Mouse (Mus musculus) G1E (cell line): ENCODE results near the gene Vsir. TPM values are rescaled to one million over a fixed set of nuclear protein-coding genes. Genes with fewer than 3 reads are reported as not detected.

Experiments
- ATAC-seq: 2 replicates; pipeline ENCODE4 v1.8.0; 2016; ENCODE audit warnings: mild to moderate bottlenecking; ENCODE audit not compliant: insufficient number of reproducible peaks, poor library complexity, low FRiP score, severe bottlenecking; ENCODE audit errors: extremely low read depth
- DNase-seq: peaks from one replicate; pipeline ENCODE4 v3.0.0; 2012; ENCODE audit warnings: low spot score
- H3K27me3 ChIP-seq: 2 replicates; pipeline ENCODE4 v1.6.1; 2012; ENCODE audit warnings: mild to moderate bottlenecking, low read length, inconsistent platforms; ENCODE audit not compliant: insufficient read depth
- H3K36me3 ChIP-seq: replicated peaks from 2 replicates; pipeline ENCODE3; 2012; ENCODE audit warnings: mild to moderate bottlenecking, inconsistent platforms
- H3K4me1 ChIP-seq: 2 replicates; pipeline ENCODE4 v1.6.1; 2012; ENCODE audit warnings: low read depth, low read length, inconsistent platforms, mixed read lengths; ENCODE audit not compliant: insufficient read depth
- H3K4me3 ChIP-seq: 2 replicates; pipeline ENCODE4 v1.5.1; 2012; ENCODE audit warnings: low read depth, mild to moderate bottlenecking, inconsistent platforms, low read length, moderate library complexity, mixed read lengths
- H3K9me3 ChIP-seq: replicated peaks from 2 replicates; pipeline ENCODE4 v1.6.1; 2012; ENCODE audit warnings: inconsistent platforms
- CTCF ChIP-seq: IDR thresholded peaks from 2 replicates; pipeline ENCODE4 v1.5.1; 2012; ENCODE audit warnings: low read depth, low read length, inconsistent platforms, mixed read lengths
- GATA1 ChIP-seq: IDR thresholded peaks from 2 replicates; pipeline ENCODE4 v1.6.1; 2012; ENCODE audit warnings: borderline replicate concordance, low read length, inconsistent platforms, mixed read lengths
- GATA2 ChIP-seq: IDR thresholded peaks from 2 replicates; pipeline ENCODE4 v1.6.1; 2012; ENCODE audit warnings: low read depth, low read length, inconsistent platforms, borderline replicate concordance
- POLR2AphosphoS5 ChIP-seq: IDR thresholded peaks from 2 replicates; pipeline ENCODE4 v1.6.1; 2012; ENCODE audit warnings: low read depth, low read length, inconsistent platforms; ENCODE audit not compliant: insufficient replicate concordance
- TAL1 ChIP-seq: conservative IDR thresholded peaks from 2 replicates; pipeline ENCODE4 v1.6.1; 2012; ENCODE audit warnings: low read depth, low read length, inconsistent platforms, mixed read lengths
- polyA plus RNA-seq: library from polyadenylated mRNA; stranded (reverse); fragments of >175 nt; gene quantifications from 2 replicates; pipeline ENCODE4 v1.2.3, GENCODE M21; 2012
- total RNA-seq, 2 experiments: library from RNA; stranded (forward) in 1 of 2; stranded (reverse) in 1 of 2; fragments of 200-1000 nt in 1 of 2; fragments of >200 nt in 1 of 2; fragmentation: Nextera tagmentation in 1 of 2; gene quantifications; 2 replicates each; pipeline ENCODE4 v1.2.3; 2014 to 2017

The Vsir gene
- total and polyA plus RNA-seq, 3 experiments = 0.02 to 3.9 (median 0.11) TPM

GRCm38 (mm10) chr10:60376704-60377103 lies 30.1 kb downstream of the Vsir start:
- Histone ChIP-seq H3K4me3 (no peak overlapping the region), H3K4me1 (no peaks in the 10 kb centered on the region), H3K27me3 (no peaks in the 10 kb centered on the region), H3K36me3 (no peaks in the 10 kb centered on the region), H3K9me3 (peaks cover 6% of the 10 kb centered on the region; the same call in 1 of the 2 replicates)
- no peak for TF ChIP-seq TAL1
- TF ChIP-seq GATA1 = no peak
- TF ChIP-seq CTCF = no peak
- TF ChIP-seq GATA2 = no peak
- no peak for TF ChIP-seq POLR2AphosphoS5
- DNase-seq (no peak), ATAC-seq (no peak)

- no peaks in the 10 kb centered on the region for H3K4me1 ChIP-seq
- TF ChIP-seq GATA2 = no peak
- TF ChIP-seq GATA1 = no peak
- no peak for TF ChIP-seq TAL1
- ATAC-seq = no peak
- H3K27me3 ChIP-seq = no peaks in the 10 kb centered on the region
- DNase-seq = no peak
- H3K36me3 ChIP-seq = no peaks in the 10 kb centered on the region
- no peak overlapping the region for H3K4me3 ChIP-seq
- peaks cover 8% of the 10 kb centered on the region; the same call in 1 of the 2 replicates for H3K9me3 ChIP-seq
Measured at GRCm38 (mm10) chr10:60379419-60379957, 32.8 kb downstream of the Vsir start.

DNA sequence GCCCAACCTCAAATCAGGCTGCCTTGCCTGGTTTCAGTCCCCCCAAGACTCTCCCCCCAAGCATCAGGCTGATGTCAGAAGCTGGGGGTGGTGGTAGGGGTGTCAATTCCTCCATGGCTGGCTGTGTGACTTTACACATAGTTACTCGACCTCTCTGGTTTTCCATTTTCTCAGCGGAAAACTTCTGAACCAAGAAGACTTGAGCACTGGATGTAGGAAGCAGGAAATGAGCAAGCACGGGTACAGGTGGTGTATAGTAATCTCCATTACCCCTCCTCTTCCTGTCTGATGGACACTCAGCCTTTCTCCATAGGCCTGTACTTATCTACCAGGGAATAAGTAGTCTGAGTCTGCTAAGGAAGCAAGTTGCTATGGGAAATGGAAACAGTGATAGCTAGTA lies 33.6 kb downstream of the Vsir start:
- Histone ChIP-seq H3K4me1 (no peaks in the 10 kb centered on the region), H3K36me3 (no peaks in the 10 kb centered on the region), H3K27me3 (no peaks in the 10 kb centered on the region), H3K4me3 (no peak overlapping the region), H3K9me3 (peaks cover 8% of the 10 kb centered on the region; the same call in 1 of the 2 replicates)
- DNase-seq = no peak
- no peak for ATAC-seq
- TF ChIP-seq TAL1 = no peak
- no peak for TF ChIP-seq GATA2
- TF ChIP-seq GATA1 = no peak
- no peak for TF ChIP-seq CTCF
- no peak for TF ChIP-seq POLR2AphosphoS5

GRCm38 (mm10) chr10:60381142-60381925 lies 34.7 kb downstream of the Vsir start:
- TF ChIP-seq TAL1 = no peak
- no peak for TF ChIP-seq GATA2
- TF ChIP-seq POLR2AphosphoS5 = no peak
- TF ChIP-seq GATA1 = no peak
- TF ChIP-seq CTCF = no peak
- Histone ChIP-seq H3K4me1 (no peaks in the 10 kb centered on the region), H3K4me3 (no peak overlapping the region), H3K36me3 (no peaks in the 10 kb centered on the region), H3K9me3 (peaks cover 5% of the 10 kb centered on the region; the same call in 1 of the 2 replicates), H3K27me3 (no peaks in the 10 kb centered on the region)
- ATAC-seq (no peak), DNase-seq (no peak)

DNA sequence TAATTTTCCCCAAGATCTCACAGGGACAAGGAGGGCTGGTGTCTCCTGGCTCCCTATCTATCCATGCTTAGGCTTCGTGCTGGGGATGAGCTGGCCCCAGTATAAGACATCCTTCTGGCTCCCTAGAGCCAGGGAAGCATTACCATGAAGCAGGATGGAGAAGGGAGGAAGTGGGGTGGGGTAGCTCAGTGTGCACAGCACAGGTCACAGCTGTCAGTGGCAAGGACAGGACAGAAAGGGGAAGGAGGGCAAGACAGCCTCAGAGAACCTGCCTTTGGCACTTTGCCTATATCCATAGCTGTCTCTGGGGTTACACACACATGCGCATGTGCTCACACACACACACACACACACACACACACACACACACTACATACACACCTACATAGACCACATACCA lies 41.7 kb downstream of the Vsir start:
- ATAC-seq (no peak), DNase-seq (no peak)
- Histone ChIP-seq H3K4me1 (no peaks in the 10 kb centered on the region), H3K9me3 (peaks cover 8% of the 10 kb centered on the region; the same call in 1 of the 2 replicates), H3K36me3 (no peaks in the 10 kb centered on the region), H3K4me3 (no peak overlapping the region), H3K27me3 (no peaks in the 10 kb centered on the region)
- TF ChIP-seq GATA2 (no peak), GATA1 (no peak), CTCF (no peak), TAL1 (no peak), POLR2AphosphoS5 (no peak)

- Histone ChIP-seq H3K36me3 (no peaks in the 10 kb centered on the region), H3K9me3 (peaks cover 8% of the 10 kb centered on the region; the same call in 1 of the 2 replicates), H3K4me1 (no peaks in the 10 kb centered on the region), H3K4me3 (no peak overlapping the region), H3K27me3 (no peaks in the 10 kb centered on the region)
- TF ChIP-seq TAL1 (no peak), GATA1 (no peak), GATA2 (no peak), CTCF (no peak), POLR2AphosphoS5 (no peak)
- DNase-seq (no peak), ATAC-seq (no peak)
Measured at GRCm38 (mm10) chr10:60389447-60389865, 42.8 kb downstream of the Vsir start.
